Mouse (Mus musculus) E14TG2a.4 (cell line): ENCODE data around the gene Rsph14.

Experiments
- CTCF ChIP-seq: conservative IDR thresholded peaks from 2 replicates; pipeline ENCODE4 v1.5.1; 2014; ENCODE audit warnings: low read length
- NANOG ChIP-seq: IDR thresholded peaks from 2 replicates; pipeline ENCODE4 v1.6.1; 2014; ENCODE audit warnings: borderline replicate concordance, low read length, mixed read lengths

- TF ChIP-seq CTCF: no peak
- no peak for TF ChIP-seq NANOG
Measured at GRCm38 (mm10) chr10:75028743-75029142, 3.6 kb downstream of the Rsph14 start.
